Mouse (Mus musculus) C2C12 (cell line): ENCODE measurements around the gene Ganc.

Experiments
- CTCF ChIP-seq: IDR thresholded peaks from one replicate; pipeline ENCODE4 v1.5.1; 2011; ENCODE audit not compliant: control insufficient read depth, insufficient read depth, insufficient read length
- MYOG ChIP-seq: IDR thresholded peaks from one replicate; pipeline ENCODE4 v1.6.1; 2011; ENCODE audit not compliant: control insufficient read depth, insufficient read length; ENCODE audit errors: extremely low read depth

GRCm38 (mm10) chr2:120465397-120465785 is 61.7 kb downstream of the Ganc start:
- TF ChIP-seq CTCF (no peak), MYOG (no peak)
